ENCODE assay signal across 29 mouse cellular contexts in genomic region chr12:32273474-32273873, GRCm38 (mm10).
"Had no signal": no experiment of that assay in that cellular context is flagged by ENCODE, and none has a peak within 500 bp of the region (broad histone marks: within the 10 kb centered on the region; RNA-seq: fewer than 3 reads in every experiment).

No protein-coding gene starts in this region.

- H3K27me3 ChIP-seq: embryonic facial prominence, embryonic 12.5 days; embryonic facial prominence, embryonic 13.5 days; embryonic facial prominence, embryonic 15.5 days; forebrain, embryonic 12.5 days; forebrain, embryonic 13.5 days; forebrain, embryonic 15.5 days had no signal

- H3K9ac ChIP-seq: embryonic facial prominence, embryonic 12.5 days; embryonic facial prominence, embryonic 13.5 days; embryonic facial prominence, embryonic 15.5 days; forebrain, embryonic 12.5 days; forebrain, embryonic 13.5 days; forebrain, embryonic 15.5 days; forebrain, postnatal 0 days had no signal

- H3K4me3 ChIP-seq: embryonic facial prominence, embryonic 10.5 days; embryonic facial prominence, embryonic 12.5 days; embryonic facial prominence, embryonic 13.5 days; embryonic facial prominence, embryonic 15.5 days; erythroblast, embryonic 14.5 days; forebrain, embryonic 10.5 days; forebrain, embryonic 12.5 days; forebrain, embryonic 13.5 days; forebrain, embryonic 15.5 days; gastrocnemius, adult 2 months; heart, adult 2 months had no signal

- H3K4me1 ChIP-seq: embryonic facial prominence, embryonic 10.5 days; embryonic facial prominence, embryonic 12.5 days; embryonic facial prominence, embryonic 13.5 days; embryonic facial prominence, embryonic 15.5 days; forebrain, embryonic 10.5 days; forebrain, embryonic 12.5 days; forebrain, embryonic 13.5 days; forebrain, embryonic 15.5 days had no signal

- ATAC-seq: forebrain, embryonic 13.5 days; forebrain, embryonic 14.5 days; forebrain, embryonic 15.5 days; forebrain, embryonic 16.5 days; forebrain, postnatal 0 days had no signal

- H3K36me3 ChIP-seq: embryonic facial prominence, embryonic 10.5 days; embryonic facial prominence, embryonic 12.5 days; embryonic facial prominence, embryonic 13.5 days; embryonic facial prominence, embryonic 15.5 days; forebrain, embryonic 10.5 days; forebrain, embryonic 12.5 days; forebrain, embryonic 15.5 days had no signal

- H3K27ac ChIP-seq: embryonic facial prominence, embryonic 10.5 days; embryonic facial prominence, embryonic 12.5 days; embryonic facial prominence, embryonic 13.5 days; embryonic facial prominence, embryonic 15.5 days; forebrain, embryonic 10.5 days; forebrain, embryonic 12.5 days; forebrain, embryonic 13.5 days; forebrain, embryonic 15.5 days; gastrocnemius, adult 2 months; heart, adult 2 months had no signal

- DNase-seq: cerebellum, adult 2 months; cerebellum, adult 8-10 months; cerebellum, adult 9-10 months; cerebellum, adult 9-11 months; cerebellum, postnatal 10 days; cerebellum, postnatal 14 days; cerebellum, postnatal 25 days; cerebellum, postnatal 36 days; embryo, embryonic 11 days; forebrain, postnatal 0 days; gastrocnemius, adult 2 months; gastrocnemius, postnatal 10 days; gastrocnemius, postnatal 14 days; gastrocnemius, postnatal 25 days; gastrocnemius, postnatal 36 days; heart, adult 11 months; heart, adult 18-20 months; heart, adult 2 months had no signal

- H3K4me2 ChIP-seq: embryonic facial prominence, embryonic 12.5 days; embryonic facial prominence, embryonic 13.5 days; embryonic facial prominence, embryonic 15.5 days; forebrain, embryonic 12.5 days; forebrain, embryonic 13.5 days; forebrain, embryonic 15.5 days had no signal

- H3K9me3 ChIP-seq: embryonic facial prominence, embryonic 12.5 days; embryonic facial prominence, embryonic 13.5 days; embryonic facial prominence, embryonic 15.5 days; forebrain, embryonic 10.5 days; forebrain, embryonic 12.5 days; forebrain, embryonic 13.5 days; forebrain, embryonic 15.5 days had no signal
